Mouse (Mus musculus) erythroid progenitor cell, adult 5-6 weeks (primary cell): Measurements from ENCODE around the gene Dnaaf5. TPM values are rescaled to one million over a fixed set of nuclear protein-coding genes. Genes with fewer than 3 reads are reported as not detected.

Source experiments
- ATAC-seq: replicated peaks from 2 replicates; pipeline ENCODE4 v1.8.0; 2016; ENCODE audit warnings: moderate number of reproducible peaks, mild to moderate bottlenecking, moderate TSS enrichment, inconsistent platforms; ENCODE audit not compliant: poor library complexity, low FRiP score, severe bottlenecking
- total RNA-seq, 2 experiments: library from RNA; stranded (forward) in 1 of 2; stranded (reverse) in 1 of 2; fragments of 150-400 nt in 1 of 2; fragments of 186-747, 209-891 nt in 1 of 2; gene quantifications; 2 replicates each; pipeline versions ENCODE4 v1.2.3 to v1.2.4; 2015 to 2017; ENCODE audit warnings: low replicate concordance in 2 of 2

The Dnaaf5 gene
- total RNA-seq, 2 experiments from 2014 or later = 1.7 to 3.6 TPM

DNA sequence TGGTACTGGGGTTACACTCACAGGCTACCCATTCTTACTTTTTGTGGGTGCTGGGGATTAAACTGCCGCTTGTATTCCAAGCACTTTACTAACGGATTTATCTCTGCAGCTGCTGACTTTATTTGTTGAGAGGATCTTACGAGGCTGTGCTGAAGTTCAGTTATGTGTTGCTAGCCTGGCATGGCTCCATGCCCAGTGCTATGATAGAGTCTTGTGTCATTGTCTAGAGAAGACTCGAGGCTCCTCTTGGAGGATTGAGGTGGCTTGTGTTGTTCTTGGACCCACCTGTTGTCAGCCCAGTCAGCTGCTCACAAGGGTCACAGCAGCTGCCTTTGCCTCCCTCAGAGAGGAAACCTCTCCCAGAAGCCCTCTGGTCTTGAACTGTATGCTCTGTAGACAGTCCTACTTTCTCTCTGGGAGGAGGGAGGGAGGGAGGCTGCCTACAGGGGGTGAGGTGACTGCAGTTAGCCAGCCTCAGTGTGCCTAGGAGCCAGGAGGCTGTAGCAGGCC lies 70.0 kb downstream of the Dnaaf5 start:
- 0 out of 2 replicates have a peak, but pooled peaks have one; percentile 23 for ATAC-seq

DNA sequence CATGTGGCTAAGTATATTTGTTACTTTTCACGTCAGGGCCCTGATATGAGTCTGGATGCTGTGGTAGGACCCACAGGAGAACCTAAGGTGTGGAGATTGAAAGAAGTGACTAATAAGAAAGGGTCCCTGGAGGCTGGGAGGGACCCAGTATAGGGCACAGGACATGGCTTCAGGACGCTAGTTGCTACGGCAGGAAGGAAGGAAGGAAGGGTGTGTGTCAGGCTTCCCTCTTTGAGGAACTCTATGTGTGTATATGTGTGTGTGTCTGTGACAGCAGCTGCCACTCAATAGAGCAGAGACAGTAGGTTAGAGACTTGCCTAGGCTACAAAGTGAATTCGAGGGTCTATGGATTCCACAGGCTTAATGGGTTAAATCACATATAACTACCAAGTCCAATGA lies 70.6 kb downstream of the Dnaaf5 start:
- no peak for ATAC-seq

DNA sequence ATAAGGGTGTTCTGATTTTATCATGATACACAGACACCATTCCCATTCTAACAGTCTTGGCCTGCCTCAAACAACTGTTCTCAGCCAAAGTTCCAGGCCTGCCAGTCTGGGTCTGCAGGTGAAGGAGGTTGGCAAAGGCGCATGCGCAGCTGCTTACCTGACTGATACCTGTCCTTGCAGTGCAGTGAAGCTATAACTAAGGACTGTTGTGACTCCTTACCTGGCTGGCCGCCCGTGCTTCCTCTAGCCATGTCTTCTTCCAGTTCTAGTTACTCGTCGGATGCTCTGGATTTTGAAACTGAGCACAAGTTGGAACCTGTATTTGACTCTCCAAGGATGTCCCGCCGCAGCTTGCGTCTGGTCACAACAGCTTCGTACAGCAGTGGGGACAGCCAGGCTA lies 73.3 kb downstream of the Dnaaf5 start:
- no peak for ATAC-seq

DNA sequence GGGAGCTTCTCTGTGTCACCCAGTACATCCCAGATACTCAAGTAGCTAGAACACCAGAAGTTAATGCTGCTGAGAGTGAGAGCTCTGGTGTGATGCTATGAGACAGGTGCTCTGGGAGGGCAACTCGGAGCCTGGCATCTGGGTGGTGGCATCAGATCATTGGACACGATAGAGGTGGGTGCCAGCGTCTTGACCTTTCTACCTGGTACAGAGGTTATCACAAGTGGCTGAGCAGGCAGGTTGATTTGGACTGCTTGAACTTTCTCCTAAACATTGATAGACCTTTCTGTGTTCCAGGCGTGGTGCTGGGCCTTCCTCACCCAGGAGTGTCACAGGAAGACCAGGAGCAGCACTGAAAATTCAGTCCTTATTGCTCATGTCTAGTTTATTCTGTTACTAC lies 77.2 kb downstream of the Dnaaf5 start:
- no peak for ATAC-seq

DNA sequence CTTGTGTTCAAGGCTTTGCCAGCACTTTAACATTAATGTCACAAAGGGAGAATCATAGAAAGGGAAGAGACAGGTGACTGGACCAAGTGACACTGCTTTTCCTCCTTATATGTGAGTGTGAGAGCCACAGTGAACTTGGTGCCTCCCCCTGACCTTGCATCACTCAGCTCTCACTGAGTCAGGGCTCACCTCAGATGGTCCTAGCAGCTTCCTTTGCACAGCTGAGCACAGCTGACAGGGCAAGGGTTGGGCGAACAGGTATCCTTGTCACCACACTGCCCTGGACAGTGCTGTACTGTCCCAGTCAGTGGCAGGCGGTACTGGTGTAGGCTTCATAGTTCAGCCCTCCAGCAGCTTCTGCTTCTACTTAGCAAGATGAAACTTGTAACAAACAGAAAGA lies 77.6 kb downstream of the Dnaaf5 start:
- ATAC-seq = no peak

DNA sequence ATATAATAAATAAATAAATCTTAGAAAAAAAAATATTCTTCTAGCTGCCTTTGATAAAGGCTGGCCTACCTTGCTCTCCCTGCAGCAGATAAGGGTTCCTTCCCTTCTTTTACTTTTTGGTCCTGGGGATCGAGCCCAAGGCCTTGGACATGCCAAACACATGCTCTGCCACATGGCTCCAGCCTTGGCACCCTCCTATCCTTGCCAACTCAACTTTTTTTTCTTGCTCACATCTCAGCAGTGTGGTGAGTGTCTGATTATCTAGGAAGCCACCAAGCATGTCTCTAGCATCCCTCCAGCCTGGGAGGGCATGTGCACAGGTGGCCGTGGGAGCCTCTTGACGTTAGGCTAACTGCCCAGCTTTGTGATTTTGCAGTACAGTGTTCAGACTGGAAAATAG lies 78.3 kb downstream of the Dnaaf5 start:
- no peak for ATAC-seq

DNA sequence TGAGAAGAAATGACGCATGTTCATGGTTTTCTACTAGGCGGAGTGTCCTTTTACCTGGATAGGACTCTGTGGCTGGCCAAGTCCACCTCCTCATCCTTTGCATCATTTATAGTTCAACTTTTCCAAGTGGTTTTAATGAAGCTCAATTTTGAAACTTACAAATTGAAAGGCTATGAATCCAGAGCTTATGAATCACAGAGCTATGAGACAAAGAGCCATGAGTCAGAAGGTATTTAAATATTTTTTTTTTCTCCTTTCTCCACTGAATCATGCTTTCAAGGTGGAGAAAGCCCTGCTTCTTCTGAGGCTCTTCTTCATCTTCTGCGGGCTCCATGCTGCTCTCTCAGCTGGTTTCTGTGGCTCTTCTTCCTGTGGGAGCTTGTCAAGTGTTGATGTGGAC lies 79.7 kb downstream of the Dnaaf5 start:
- no peak for ATAC-seq

DNA sequence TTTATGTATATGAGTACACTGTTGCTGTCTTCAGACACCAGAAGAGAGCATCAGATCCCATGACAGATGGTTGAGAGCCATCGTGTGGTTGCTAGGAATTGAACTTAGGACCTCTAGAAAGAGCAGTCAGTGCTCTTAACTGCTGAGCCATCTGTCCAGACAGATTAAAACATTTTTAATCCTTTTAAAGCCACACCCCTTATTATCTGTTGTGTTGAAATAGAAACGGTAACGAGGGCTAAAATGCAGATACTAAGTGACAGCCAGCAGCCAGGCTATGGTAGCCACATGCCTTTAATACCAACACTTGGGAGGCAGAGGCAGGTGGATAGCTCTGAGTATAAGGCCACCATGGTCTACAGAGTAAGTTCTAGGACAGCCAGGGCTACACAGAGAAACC lies 82.1 kb downstream of the Dnaaf5 start:
- no peak for ATAC-seq

DNA sequence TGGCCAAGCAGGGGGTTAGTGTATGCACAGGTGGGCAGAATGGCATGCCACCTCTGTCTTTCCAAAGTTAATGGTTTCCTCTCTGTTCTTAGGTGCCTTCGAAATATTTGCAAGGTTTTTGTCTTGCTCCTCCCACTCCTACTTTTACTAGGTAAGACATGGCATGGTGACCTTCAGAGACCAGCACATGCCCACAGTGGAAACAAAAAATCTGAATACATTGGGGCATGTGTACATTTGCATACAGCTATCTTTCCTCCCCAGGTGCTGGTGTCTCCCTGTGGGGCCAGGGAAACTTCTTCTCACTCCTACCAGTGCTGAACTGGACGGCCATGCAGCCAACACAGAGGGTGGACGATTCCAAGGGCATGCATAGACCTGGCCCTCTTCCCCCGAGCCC lies 84.4 kb downstream of the Dnaaf5 start:
- no peak for ATAC-seq

Other genes starting within 250 kb of the Dnaaf5 start
- gene Pdgfa, start 152.9 kb upstream of the Dnaaf5 start, total RNA-seq (2015; ENCODE audit: low replicate concordance) = not detected in 2 replicates
- gene Pdgfa, start 152.9 kb upstream of the Dnaaf5 start, total RNA-seq (2017; ENCODE audit: low replicate concordance) = 0.77 TPM in 1 of 2 replicates, not detected in the other
- 0.72 TPM in 1 of 2 replicates, not detected in the other for gene Prkar1b, start 222 bp upstream of the Dnaaf5 start, total RNA-seq (2015; ENCODE audit: low replicate concordance)
- 0.08 TPM in 1 of 2 replicates, not detected in the other for gene Prkar1b, start 222 bp upstream of the Dnaaf5 start, total RNA-seq (2017; ENCODE audit: low replicate concordance)
- gene Sun1, start 50.4 kb downstream of the Dnaaf5 start, total RNA-seq (2015; ENCODE audit: low replicate concordance) = 77.5 and 111 TPM in 2 replicates
- gene Sun1, start 50.4 kb downstream of the Dnaaf5 start, total RNA-seq (2017; ENCODE audit: low replicate concordance) = 99.6 and 190 TPM in 2 replicates
- gene Get4, start 102.1 kb downstream of the Dnaaf5 start, total RNA-seq (2015; ENCODE audit: low replicate concordance) = 35.6 and 36.4 TPM in 2 replicates
- gene Get4, start 102.1 kb downstream of the Dnaaf5 start, total RNA-seq (2017; ENCODE audit: low replicate concordance) = 21.9 and 36.6 TPM in 2 replicates
- gene Adap1, start 175.4 kb downstream of the Dnaaf5 start, total RNA-seq (2015; ENCODE audit: low replicate concordance) = 4.2 and 5.8 TPM in 2 replicates
- 3.9 and 9.5 TPM in 2 replicates for gene Adap1, start 175.4 kb downstream of the Dnaaf5 start, total RNA-seq (2017; ENCODE audit: low replicate concordance)
- 8.8 and 11.9 TPM in 2 replicates for gene Cox19, start 201.2 kb downstream of the Dnaaf5 start, total RNA-seq (2015; ENCODE audit: low replicate concordance)
- gene Cox19, start 201.2 kb downstream of the Dnaaf5 start, total RNA-seq (2017; ENCODE audit: low replicate concordance) = 5.3 and 29.0 TPM in 2 replicates
- not detected in 2 replicates for gene Cyp2w1, start 202.4 kb downstream of the Dnaaf5 start, total RNA-seq (2015; ENCODE audit: low replicate concordance)
- gene Cyp2w1, start 202.4 kb downstream of the Dnaaf5 start, total RNA-seq (2017; ENCODE audit: low replicate concordance) = not detected in 2 replicates
- gene Gpr146, start 227.5 kb downstream of the Dnaaf5 start, total RNA-seq (2015; ENCODE audit: low replicate concordance) = 34.0 and 38.9 TPM in 2 replicates
- gene Gpr146, start 227.5 kb downstream of the Dnaaf5 start, total RNA-seq (2017; ENCODE audit: low replicate concordance) = 37.8 and 43.8 TPM in 2 replicates